Mouse (Mus musculus) olfactory bulb, adult 2 months (tissue): ENCODE measurements at regions not wholly inside any gene's neighbourhood (a gene's known extent, or its start where the extent isn't known, plus 50 kb on each side); places are given as distances from the start of the nearest gene placed in this dataset.

ENCODE experiments used
- H3K27ac ChIP-seq: fragments of 200-500 bp; 2 replicates; pipeline ENCODE4 v1.5.1; 2012; ENCODE audit warnings: low read depth, low read length; ENCODE audit not compliant: insufficient read depth
- H3K4me1 ChIP-seq: fragments of 200-500 bp; 2 replicates; pipeline ENCODE4 v1.6.1; 2012; ENCODE audit warnings: low read length; ENCODE audit not compliant: control insufficient read depth, insufficient read depth
- H3K4me3 ChIP-seq: fragments of 200-500 bp; 2 replicates; pipeline ENCODE4 v1.5.1; 2012; ENCODE audit warnings: mild to moderate bottlenecking, low read depth, low read length, moderate library complexity; ENCODE audit not compliant: insufficient read depth
- CTCF ChIP-seq: fragments of 200-500 bp; IDR thresholded peaks from 2 replicates; pipeline ENCODE4 v1.5.1; 2012; ENCODE audit warnings: low read depth, mild to moderate bottlenecking, low read length, moderate library complexity; ENCODE audit not compliant: insufficient read depth
- POLR2A ChIP-seq: fragments of 200-500 bp; IDR thresholded peaks from 2 replicates; pipeline ENCODE4 v1.6.1; 2012; ENCODE audit warnings: mild to moderate bottlenecking, low read depth, low read length, moderate library complexity; ENCODE audit not compliant: insufficient read depth
- WGBS: fragments of 180-500 bp; shearing (Covaris S2); methylation state at CpG from one replicate; pipeline ENCODE4 v1.1.7; 2018; 5-methylcytosine and 5-hydroxymethylcytosine counted together

- WGBS: 47% methylated on average over 5 of the region's 5 CpGs
- H3K4me3 ChIP-seq: no peak overlapping the region
- H3K4me1 ChIP-seq: no peaks in the 10 kb centered on the region
- H3K27ac ChIP-seq: no peak overlapping the region
- TF ChIP-seq CTCF (no peak), POLR2A (no peak)
Measured at GRCm38 (mm10) chr9:78769168-78769567, 153.8 kb downstream of the Cd109 start.

DNA sequence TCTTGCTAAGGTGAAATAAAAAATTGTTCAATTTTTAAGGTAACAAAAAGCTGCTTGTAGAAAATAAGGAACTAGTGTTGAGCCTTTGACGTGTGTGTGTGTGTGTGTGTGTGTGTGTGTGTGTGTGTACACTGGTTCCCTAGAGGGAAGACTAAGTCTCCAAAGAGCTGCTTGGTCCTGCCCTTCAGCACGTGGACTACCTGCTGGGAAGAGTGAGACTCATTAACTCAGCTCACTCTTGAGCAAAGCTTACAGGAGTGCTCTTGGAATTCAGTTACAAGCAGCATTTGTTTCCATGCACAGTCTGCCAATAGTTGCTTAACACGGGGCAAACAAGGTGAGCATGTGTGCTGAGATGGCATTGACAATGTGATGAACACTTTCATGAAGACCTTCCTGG is 158.6 kb downstream of the Cd109 start:
- WGBS: 55% methylated on average over 3 of the region's 3 CpGs
- no peak overlapping the region for H3K4me3 ChIP-seq
- no peaks in the 10 kb centered on the region for H3K4me1 ChIP-seq
- no peak overlapping the region for H3K27ac ChIP-seq
- TF ChIP-seq POLR2A: no peak
- TF ChIP-seq CTCF: no peak

- WGBS: 13% methylated on average over 5 of the region's 5 CpGs
- H3K4me1 ChIP-seq: no peaks in the 10 kb centered on the region
- H3K4me3 ChIP-seq: no peak overlapping the region
- H3K27ac ChIP-seq: no peak overlapping the region
- TF ChIP-seq CTCF: no peak
- TF ChIP-seq POLR2A: no peak
Measured at GRCm38 (mm10) chr9:78775462-78775861, 160.1 kb downstream of the Cd109 start.

GRCm38 (mm10) chr9:78780595-78780994 is 165.2 kb downstream of the Cd109 start:
- Histone ChIP-seq H3K4me1 (no peaks in the 10 kb centered on the region), H3K27ac (no peak overlapping the region), H3K4me3 (no peak overlapping the region)
- WGBS: 98% methylated on average over 4 of the region's 4 CpGs
- TF ChIP-seq CTCF: no peak
- TF ChIP-seq POLR2A: no peak

DNA sequence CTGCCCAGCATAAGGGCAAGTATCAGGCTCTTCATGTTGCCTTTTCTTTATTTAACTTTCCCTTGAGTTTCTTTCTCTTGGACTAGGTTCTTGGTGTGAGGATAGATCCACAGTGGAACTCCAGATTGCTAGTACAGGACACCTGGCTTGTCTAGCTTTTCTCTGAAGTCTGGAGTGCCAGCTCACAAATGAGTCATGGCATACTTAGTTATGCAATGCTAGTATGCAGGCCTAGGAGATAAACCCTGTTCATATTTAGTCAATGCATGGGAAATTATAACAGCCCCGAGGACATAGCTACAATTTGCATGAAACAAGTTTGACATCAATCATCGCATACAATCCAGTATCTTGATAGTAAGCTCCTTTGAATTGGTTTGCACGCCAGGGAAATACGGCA is 167.0 kb downstream of the Cd109 start:
- WGBS: 92% methylated on average over 4 of the region's 4 CpGs
- Histone ChIP-seq H3K4me1 (no peaks in the 10 kb centered on the region), H3K27ac (no peak overlapping the region), H3K4me3 (no peak overlapping the region)
- no peak for TF ChIP-seq CTCF
- TF ChIP-seq POLR2A: no peak

DNA sequence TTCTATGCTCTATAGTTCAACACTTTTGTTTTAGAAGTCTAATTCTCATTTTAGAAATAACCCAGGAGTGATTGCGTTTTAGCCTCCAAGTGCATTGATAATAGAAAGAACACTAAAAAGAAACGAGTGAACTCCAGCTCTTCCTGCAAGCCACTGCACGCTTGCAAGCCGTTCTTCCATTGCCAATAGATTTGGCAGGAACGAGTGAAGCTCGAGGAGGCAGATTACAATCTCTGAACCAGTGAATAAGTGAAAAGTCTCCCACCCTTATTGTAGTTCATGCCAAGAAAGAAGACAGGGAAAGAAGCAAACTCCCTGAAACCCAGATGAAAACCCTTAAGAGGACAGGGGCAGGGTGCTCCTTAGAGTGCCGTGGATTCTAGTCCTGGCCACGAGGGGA is 167.5 kb downstream of the Cd109 start:
- TF ChIP-seq POLR2A: no peak
- no peak for TF ChIP-seq CTCF
- Histone ChIP-seq H3K27ac (no peak overlapping the region), H3K4me3 (no peak overlapping the region), H3K4me1 (no peaks in the 10 kb centered on the region)
- 52% methylated on average over 8 of the region's 8 CpGs for WGBS

DNA sequence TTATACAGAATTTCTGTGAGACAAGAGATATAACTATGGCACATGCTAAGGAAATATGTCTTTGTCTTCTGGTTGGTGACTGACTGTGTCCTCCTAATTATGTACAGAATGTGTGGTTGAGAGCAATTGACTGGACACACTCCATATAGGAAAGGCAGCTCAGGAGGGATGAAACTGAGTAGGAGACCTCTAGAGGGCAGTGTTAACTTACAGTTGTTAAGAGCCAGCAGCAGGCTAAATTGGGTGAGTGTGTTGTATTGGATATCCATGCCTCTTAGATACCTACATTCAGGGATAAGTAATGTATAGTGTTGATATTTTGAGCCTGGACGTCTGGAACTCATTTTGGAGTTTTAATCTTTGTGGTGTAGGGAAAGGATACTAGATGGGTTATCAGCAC is 172.5 kb downstream of the Cd109 start:
- H3K4me1 ChIP-seq: no peaks in the 10 kb centered on the region
- H3K4me3 ChIP-seq: no peak overlapping the region
- TF ChIP-seq CTCF: no peak
- no peak for TF ChIP-seq POLR2A
- H3K27ac ChIP-seq: no peak overlapping the region
- WGBS: 5% methylated on average over 1 of the region's 1 CpGs

- Histone ChIP-seq H3K4me1 (no peaks in the 10 kb centered on the region), H3K27ac (no peak overlapping the region), H3K4me3 (no peak overlapping the region)
- TF ChIP-seq CTCF (no peak), POLR2A (no peak)
Measured at GRCm38 (mm10) chr9:78789703-78790102, 174.4 kb downstream of the Cd109 start.

DNA sequence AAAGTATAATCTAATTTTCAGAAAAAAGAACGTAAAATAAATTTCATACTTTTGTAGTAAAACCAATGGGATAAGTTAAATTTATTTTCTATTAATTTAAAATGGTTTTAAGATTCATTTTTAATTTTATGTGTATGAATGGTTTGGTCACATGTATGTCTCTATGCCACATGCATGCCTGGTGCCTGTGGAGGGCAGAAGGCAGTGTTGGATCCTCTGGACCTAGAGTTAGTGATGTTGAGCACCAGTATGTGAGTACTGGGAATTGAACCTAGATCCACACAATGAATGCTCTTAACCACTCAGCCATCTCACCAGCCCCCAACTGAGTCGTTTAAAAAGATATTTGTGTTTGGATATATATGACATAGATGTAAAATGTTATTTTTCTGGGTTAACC is 174.8 kb downstream of the Cd109 start:
- TF ChIP-seq CTCF (no peak), POLR2A (no peak)
- Histone ChIP-seq H3K4me3 (no peak overlapping the region), H3K4me1 (no peaks in the 10 kb centered on the region), H3K27ac (no peak overlapping the region)
- WGBS: 84% methylated on average over 2 of the region's 2 CpGs

DNA sequence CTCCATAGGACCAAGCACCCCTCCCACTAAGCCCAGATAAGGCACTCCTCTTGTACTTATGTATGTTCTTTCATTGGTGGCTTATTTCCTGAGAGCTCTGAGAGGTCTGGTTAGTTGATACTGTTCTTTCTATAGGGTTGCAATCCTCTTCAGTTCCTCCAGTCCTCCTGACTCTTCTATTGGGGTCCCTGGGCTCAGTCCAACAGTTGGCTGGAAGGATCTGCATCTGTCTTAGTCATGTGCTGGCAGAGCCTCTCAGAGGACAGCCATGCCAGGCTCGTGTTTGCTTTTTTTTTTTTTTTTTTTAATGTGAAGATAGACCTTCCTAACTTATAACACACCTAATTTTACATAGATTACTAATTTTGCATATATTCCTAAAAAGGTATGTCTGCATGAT is 180.5 kb downstream of the Cd109 start:
- H3K4me3 ChIP-seq: no peak overlapping the region
- no peaks in the 10 kb centered on the region for H3K4me1 ChIP-seq
- no peak overlapping the region for H3K27ac ChIP-seq
- 56% methylated on average over 1 of the region's 1 CpGs for WGBS
- TF ChIP-seq POLR2A (no peak), CTCF (no peak)
